Mouse (Mus musculus) olfactory bulb, adult 2 months (tissue): Measurements from ENCODE around the gene Has1.

Experiments used
- CTCF ChIP-seq: fragments of 200-500 bp; IDR thresholded peaks from 2 replicates; pipeline ENCODE4 v1.5.1; 2012; ENCODE audit warnings: low read depth, mild to moderate bottlenecking, low read length, moderate library complexity; ENCODE audit not compliant: insufficient read depth
- POLR2A ChIP-seq: fragments of 200-500 bp; IDR thresholded peaks from 2 replicates; pipeline ENCODE4 v1.6.1; 2012; ENCODE audit warnings: mild to moderate bottlenecking, low read depth, low read length, moderate library complexity; ENCODE audit not compliant: insufficient read depth

DNA sequence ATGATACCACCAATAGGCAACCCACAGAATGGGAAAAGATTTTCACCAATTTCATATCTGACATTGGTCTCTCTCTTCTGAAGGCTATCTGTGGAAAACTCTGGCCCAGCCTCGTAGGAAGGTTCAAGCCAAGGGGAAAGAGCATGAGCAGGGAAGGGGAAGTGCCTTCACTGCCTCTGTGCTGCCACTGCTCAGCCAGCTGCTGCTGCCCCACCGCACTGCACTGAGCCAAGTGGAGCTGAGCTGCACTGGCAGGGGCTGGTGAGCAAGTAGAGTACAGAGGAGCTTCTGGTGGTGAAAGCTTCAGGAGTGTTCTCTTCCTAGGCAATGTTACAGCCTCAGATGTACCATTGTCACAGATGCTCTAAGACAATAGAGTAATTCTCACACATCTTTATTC is 59.5 kb downstream of the Has1 start:
- TF ChIP-seq CTCF (no peak), POLR2A (no peak)
